Mouse (Mus musculus): ENCODE measurements around the gene Gm42420.

DNA sequence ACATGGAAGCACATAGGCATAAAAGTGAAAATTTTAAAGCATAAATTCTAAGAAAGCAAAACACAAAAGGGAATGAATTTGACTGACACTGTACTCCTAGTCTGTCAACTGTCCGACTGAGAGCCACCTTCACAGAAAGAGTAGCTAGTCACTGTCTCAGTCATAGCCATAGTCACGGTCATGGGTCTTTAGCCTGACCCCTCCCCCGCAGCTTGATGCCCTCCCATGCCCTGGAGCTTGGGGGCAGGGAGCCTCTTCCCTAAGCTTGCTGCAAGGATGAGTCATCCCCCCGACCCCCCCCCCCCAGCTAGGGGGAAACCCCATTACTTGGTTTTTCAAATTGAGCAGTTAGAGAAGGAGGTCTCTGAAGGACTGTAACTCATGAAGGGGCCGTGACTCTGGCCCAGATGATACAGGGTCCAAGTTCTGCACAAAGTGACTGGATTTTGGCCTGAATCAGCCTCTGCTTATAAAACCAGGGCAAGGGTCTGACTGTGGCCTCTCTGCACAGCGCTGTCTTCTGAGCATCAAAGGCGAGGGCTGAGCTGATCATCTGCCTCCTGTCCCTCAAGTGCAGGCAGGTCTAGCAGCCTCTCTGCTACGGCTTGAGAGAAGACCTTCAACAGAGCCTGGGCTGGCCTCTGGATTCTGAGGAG lies 33.4 kb upstream of the Gm42420 start:
- TF ChIP-seq CTCF (IDR thresholded peaks at IDR 0.05; ENCODE audit: extremely low read depth, insufficient read depth, low read length) (no peak), POLR2A (IDR thresholded peaks at IDR 0.05; ENCODE audit: extremely low read depth, insufficient read depth, low read length) (no peak)
